Mouse (Mus musculus): Measurements from ENCODE around the gene Commd1.

GRCm38 (mm10) chr11:22995461-22995860 lies 13.3 kb upstream of the Commd1 start:
- TF ChIP-seq GATA1 (IDR thresholded peaks at IDR 0.05; ENCODE audit: low read length) (no peak), TAL1 (IDR thresholded peaks at IDR 0.05; ENCODE audit: low read length) (no peak)

Measured in erythroblast, embryonic 14.5 days (primary cell).